Mouse (Mus musculus) myocyte (in vitro differentiated cells): ENCODE data around the gene Cacng2. TPM values are rescaled to one million over a fixed set of nuclear protein-coding genes. Genes with fewer than 3 reads are reported as not detected.

Experiments
- H3K27me3 ChIP-seq: one replicate; pipeline ENCODE4 v1.6.1; 2011; ENCODE audit not compliant: control insufficient read depth, insufficient read depth, insufficient read length
- H3K36me3 ChIP-seq: one replicate; pipeline ENCODE4 v1.6.1; 2011; ENCODE audit not compliant: control insufficient read depth, insufficient read depth
- H3K4me2 ChIP-seq: one replicate; pipeline ENCODE4 v1.6.1; 2011; ENCODE audit warnings: low read depth, control low read depth
- H3K4me3 ChIP-seq: one replicate; pipeline ENCODE4 v1.5.1; 2011; ENCODE audit warnings: mild to moderate bottlenecking, control low read depth, moderate library complexity
- H3K79me2 ChIP-seq: one replicate; pipeline ENCODE4 v1.6.1; 2011; ENCODE audit not compliant: control insufficient read depth, insufficient read depth
- H3ac ChIP-seq: one replicate; pipeline ENCODE4 v1.6.1; 2011; ENCODE audit not compliant: control insufficient read depth, insufficient read length
- CEBPB ChIP-seq: IDR thresholded peaks from 2 replicates; pipeline ENCODE4 v1.6.1; 2011; ENCODE audit warnings: mild to moderate bottlenecking, moderate library complexity; ENCODE audit not compliant: poor library complexity, insufficient read depth, severe bottlenecking
- E2F4 ChIP-seq: IDR thresholded peaks from one replicate; pipeline ENCODE4 v1.6.1; 2011; ENCODE audit warnings: mild to moderate bottlenecking, control low read depth, moderate library complexity; ENCODE audit not compliant: insufficient read depth
- MAX ChIP-seq: IDR thresholded peaks from one replicate; pipeline ENCODE4 v1.6.1; 2011; ENCODE audit warnings: low read depth, mild to moderate bottlenecking, control low read depth
- MYOD1 ChIP-seq, 3 experiments: IDR thresholded peaks; one replicate each; pipeline ENCODE4 v1.6.1; 2011; ENCODE audit warnings: control low read depth in 2 of 3, low read depth in 2 of 3, mild to moderate bottlenecking in 2 of 3, moderate library complexity in 1 of 3; ENCODE audit not compliant: insufficient read length in 2 of 3, control insufficient read depth in 1 of 3
- MYOG ChIP-seq, 3 experiments: IDR thresholded peaks; one replicate each; pipeline ENCODE4 v1.6.1; 2011; ENCODE audit warnings: control low read depth in 2 of 3, low read depth in 2 of 3, mild to moderate bottlenecking in 2 of 3; ENCODE audit not compliant: insufficient read length in 2 of 3, control insufficient read depth in 1 of 3, insufficient read depth in 1 of 3
- POLR2A ChIP-seq: IDR thresholded peaks from one replicate; pipeline ENCODE4 v1.6.1; 2011; ENCODE audit warnings: low read depth, mild to moderate bottlenecking, control low read depth, moderate library complexity; ENCODE audit not compliant: insufficient read length
- POLR2AphosphoS2 ChIP-seq: IDR thresholded peaks from one replicate; pipeline ENCODE4 v1.6.1; 2011; ENCODE audit warnings: low read depth, control low read depth; ENCODE audit not compliant: insufficient read length
- REST ChIP-seq: IDR thresholded peaks from one replicate; pipeline ENCODE4 v1.6.1; 2011; ENCODE audit warnings: mild to moderate bottlenecking, control low read depth, moderate library complexity; ENCODE audit not compliant: insufficient read depth, insufficient read length
- SRF ChIP-seq: IDR thresholded peaks from one replicate; pipeline ENCODE4 v1.6.1; 2011; ENCODE audit warnings: low read depth; ENCODE audit not compliant: control insufficient read depth, insufficient read length
- TCF12 ChIP-seq: IDR thresholded peaks from one replicate; pipeline ENCODE4 v1.6.1; 2011; ENCODE audit warnings: mild to moderate bottlenecking, control low read depth; ENCODE audit not compliant: poor library complexity, insufficient read depth, severe bottlenecking
- TCF3 ChIP-seq: IDR thresholded peaks from one replicate; pipeline ENCODE4 v1.6.1; 2011; ENCODE audit warnings: low read depth, control low read depth; ENCODE audit not compliant: insufficient read length
- USF1 ChIP-seq: IDR thresholded peaks from one replicate; pipeline ENCODE4 v1.6.1; 2011; ENCODE audit warnings: low read depth, mild to moderate bottlenecking, control low read depth, moderate library complexity
- polyA plus RNA-seq: library from polyadenylated mRNA; unstranded; fragments of >200 nt; fragmentation: generic; extraction: Trizol; gene quantifications from one replicate; pipeline ENCODE4 v1.2.1, GENCODE M21; 2012; ENCODE audit warnings: missing spikeins

Gene Cacng2
- polyA plus RNA-seq, 1 experiment = 0.04 TPM

- TF ChIP-seq MAX (no peak), USF1 (no peak), SRF (no peak), MYOD1 (IDR thresholded peaks at IDR 0.05; ENCODE audit: control insufficient read depth in 1 of 3, insufficient read length in 2 of 3, low read depth in 2 of 3) (no peak), POLR2AphosphoS2 (no peak), MYOG (IDR thresholded peaks at IDR 0.05; ENCODE audit: control insufficient read depth in 1 of 3, insufficient read depth in 1 of 3, insufficient read length in 2 of 3, low read depth in 2 of 3) (no peak), CEBPB (no peak), TCF3 (no peak), REST (no peak), E2F4 (no peak), POLR2A (no peak), TCF12 (no peak)
- no peaks in the 10 kb centered on the region for H3K36me3 ChIP-seq
- no peak overlapping the region for H3K4me2 ChIP-seq
- no peaks in the 10 kb centered on the region for H3K79me2 ChIP-seq
- H3ac ChIP-seq = no peak overlapping the region
- peaks cover 37% of the 10 kb centered on the region for H3K27me3 ChIP-seq
- no peak overlapping the region for H3K4me3 ChIP-seq
Measured at GRCm38 (mm10) chr15:78157824-78158223, 38.0 kb upstream of the Cacng2 start.

- no peak overlapping the region for H3K4me2 ChIP-seq
- no peak overlapping the region for H3ac ChIP-seq
- H3K27me3 ChIP-seq = peaks cover 40% of the 10 kb centered on the region
- TF ChIP-seq MYOG (IDR thresholded peaks at IDR 0.05; ENCODE audit: control insufficient read depth in 1 of 3, insufficient read depth in 1 of 3, insufficient read length in 2 of 3, low read depth in 2 of 3) = no peak
- no peak for TF ChIP-seq E2F4
- no peak for TF ChIP-seq USF1
- no peak for TF ChIP-seq MYOD1 (IDR thresholded peaks at IDR 0.05; ENCODE audit: control insufficient read depth in 1 of 3, insufficient read length in 2 of 3, low read depth in 2 of 3)
- TF ChIP-seq MAX = no peak
- no peaks in the 10 kb centered on the region for H3K79me2 ChIP-seq
- H3K4me3 ChIP-seq = no peak overlapping the region
- no peaks in the 10 kb centered on the region for H3K36me3 ChIP-seq
Measured at GRCm38 (mm10) chr15:78157330-78157729, 37.5 kb upstream of the Cacng2 start.

- Histone ChIP-seq H3K27me3 (peaks cover 56% of the 10 kb centered on the region), H3K79me2 (no peaks in the 10 kb centered on the region), H3ac (no peak overlapping the region), H3K4me3 (no peak overlapping the region), H3K4me2 (no peak overlapping the region), H3K36me3 (no peaks in the 10 kb centered on the region)
- TF ChIP-seq TCF3 (no peak), POLR2A (no peak), TCF12 (no peak), MAX (no peak), MYOG (IDR thresholded peaks at IDR 0.05; ENCODE audit: control insufficient read depth in 1 of 3, insufficient read depth in 1 of 3, insufficient read length in 2 of 3, low read depth in 2 of 3) (no peak), E2F4 (no peak), POLR2AphosphoS2 (no peak), USF1 (no peak), REST (no peak), SRF (no peak), CEBPB (no peak), MYOD1 (IDR thresholded peaks at IDR 0.05; ENCODE audit: control insufficient read depth in 1 of 3, insufficient read length in 2 of 3, low read depth in 2 of 3) (no peak)
Measured at GRCm38 (mm10) chr15:78155421-78155820, 35.6 kb upstream of the Cacng2 start.

- no peaks in the 10 kb centered on the region for H3K79me2 ChIP-seq
- H3K36me3 ChIP-seq = no peaks in the 10 kb centered on the region
- TF ChIP-seq POLR2AphosphoS2 (no peak), MYOD1 (IDR thresholded peaks at IDR 0.05; ENCODE audit: control insufficient read depth in 1 of 3, insufficient read length in 2 of 3, low read depth in 2 of 3) (no peak), REST (peak; percentile 69), E2F4 (no peak)
- H3ac ChIP-seq = no peak overlapping the region
- H3K4me3 ChIP-seq = no peak overlapping the region
- peaks cover 65% of the 10 kb centered on the region for H3K27me3 ChIP-seq
- H3K4me2 ChIP-seq = no peak overlapping the region
Measured at GRCm38 (mm10) chr15:78153045-78153775, 33.4 kb upstream of the Cacng2 start.

- Histone ChIP-seq H3K27me3 (peaks cover 77% of the 10 kb centered on the region), H3ac (no peak overlapping the region), H3K36me3 (no peaks in the 10 kb centered on the region), H3K4me3 (no peak overlapping the region), H3K79me2 (no peaks in the 10 kb centered on the region), H3K4me2 (no peak overlapping the region)
- no peak for TF ChIP-seq REST
- peak; percentile 82 for TF ChIP-seq USF1
Measured at GRCm38 (mm10) chr15:78148565-78148964, 28.7 kb upstream of the Cacng2 start.
